Mouse (Mus musculus): ENCODE results near the gene Cyp2t4. TPM values are rescaled to one million over a fixed set of nuclear protein-coding genes. Genes with fewer than 3 reads are reported as not detected.

Gene Cyp2t4
- polyA plus RNA-seq (2016; fragmentation: Nextera tagmentation; extraction: Ambion mirVana), result 0.11 TPM in 1 of 2 replicates, not detected in the other

DNA sequence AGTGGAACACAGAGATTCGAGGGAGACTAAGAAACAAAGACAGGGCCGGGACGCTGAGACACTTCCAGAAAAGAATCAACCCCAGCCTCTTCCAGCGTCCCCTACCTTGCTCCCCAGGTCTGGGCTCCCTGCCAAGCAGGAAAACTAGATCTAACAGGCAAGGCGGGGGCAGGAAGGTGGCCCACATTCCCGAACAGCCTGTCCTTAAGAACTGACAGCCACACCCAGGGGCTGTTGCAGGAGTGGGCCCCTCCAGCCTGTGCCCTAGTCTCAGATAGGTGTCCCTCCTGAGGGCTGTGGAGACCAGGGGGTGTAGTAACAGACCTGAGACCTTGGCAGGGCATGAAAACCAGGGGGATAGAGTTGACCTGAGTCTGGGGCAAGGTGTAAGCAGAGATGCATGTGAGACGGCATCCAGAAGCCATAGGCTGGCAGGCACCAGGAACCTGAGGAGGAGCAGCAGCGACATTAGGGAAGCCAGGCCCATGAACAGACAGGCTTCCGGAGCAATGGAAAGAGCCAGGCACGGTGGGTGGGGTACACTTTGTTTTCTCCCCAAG lies at the start of gene Cyp2t4:
Gene Cyp2t4, plus strand, starts transcription at position 510 of the 560 bp plus-strand sequence.
- WGBS, result 79% methylated on average over 10 of the region's 10 CpGs
- no peak within 1 kb of the TSS for H3K4me3 ChIP-seq

DNA sequence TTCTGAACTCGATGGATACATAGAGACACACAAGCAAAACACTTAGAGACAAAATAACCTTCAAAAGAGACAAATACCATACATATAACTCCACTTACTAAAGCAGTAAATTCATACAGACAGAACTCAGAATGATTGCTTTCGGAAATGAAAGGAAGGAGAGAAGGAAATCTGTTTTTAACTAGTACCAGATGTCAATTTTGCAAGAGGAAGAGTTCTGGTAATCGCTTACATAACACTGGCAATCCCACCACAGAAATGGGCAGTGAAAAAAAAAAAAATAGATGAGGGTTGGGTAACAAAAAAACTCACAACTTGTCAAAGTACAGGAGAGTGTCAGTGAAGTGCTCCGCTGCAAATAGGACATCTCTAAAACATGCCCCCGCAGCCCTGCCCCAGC lies 48.6 kb upstream of the Cyp2t4 start:
- Histone ChIP-seq H3K4me3 (no peak overlapping the region), H3K27ac (no peak overlapping the region), H3K9me3 (no peaks in the 10 kb centered on the region), H3K4me1 (no peaks in the 10 kb centered on the region), H3K36me3 (no peaks in the 10 kb centered on the region), H3K27me3 (ENCODE audit: insufficient read depth, poor library complexity, severe bottlenecking) (no peaks in the 10 kb centered on the region)
- DNase-seq (ENCODE audit: low spot score), result no peak
- WGBS, result 61% methylated on average over 5 of the region's 5 CpGs

More for the DNA sequence above, at the start of gene Cyp2t4:
- Histone ChIP-seq H3K36me3 (peaks cover 17% of the 10 kb centered on the region), H3K27ac (no peak within 1 kb of the TSS), H3K27me3 (ENCODE audit: insufficient read depth, poor library complexity, severe bottlenecking) (no peaks in the 10 kb centered on the region), H3K4me1 (peaks cover 4% of the 10 kb centered on the region; the same call in 1 of the 2 replicates), H3K9me3 (no peaks in the 10 kb centered on the region; the same call in 1 of the 2 replicates)
- no peak for DNase-seq (ENCODE audit: low spot score)

- H3K27me3 ChIP-seq (ENCODE audit: insufficient read depth, poor library complexity, severe bottlenecking), result no peaks in the 10 kb centered on the region
- H3K9me3 ChIP-seq, result no peaks in the 10 kb centered on the region
- H3K4me1 ChIP-seq, result no peaks in the 10 kb centered on the region
- no peak for DNase-seq (ENCODE audit: low spot score)
- no peak overlapping the region for H3K4me3 ChIP-seq
- no peaks in the 10 kb centered on the region for H3K36me3 ChIP-seq
- no peak overlapping the region for H3K27ac ChIP-seq
Observed at GRCm38 (mm10) chr7:27110327-27110726, 43.2 kb upstream of the Cyp2t4 start.

- Histone ChIP-seq H3K4me3 (no peak overlapping the region), H3K4me1 (no peaks in the 10 kb centered on the region), H3K9me3 (no peaks in the 10 kb centered on the region), H3K27me3 (ENCODE audit: insufficient read depth, poor library complexity, severe bottlenecking) (no peaks in the 10 kb centered on the region), H3K36me3 (no peaks in the 10 kb centered on the region), H3K27ac (no peak overlapping the region)
- WGBS, result 82% methylated on average over 1 of the region's 1 CpGs
- DNase-seq (ENCODE audit: low spot score), result no peak
Observed at GRCm38 (mm10) chr7:27111038-27111437, 42.5 kb upstream of the Cyp2t4 start.

DNA sequence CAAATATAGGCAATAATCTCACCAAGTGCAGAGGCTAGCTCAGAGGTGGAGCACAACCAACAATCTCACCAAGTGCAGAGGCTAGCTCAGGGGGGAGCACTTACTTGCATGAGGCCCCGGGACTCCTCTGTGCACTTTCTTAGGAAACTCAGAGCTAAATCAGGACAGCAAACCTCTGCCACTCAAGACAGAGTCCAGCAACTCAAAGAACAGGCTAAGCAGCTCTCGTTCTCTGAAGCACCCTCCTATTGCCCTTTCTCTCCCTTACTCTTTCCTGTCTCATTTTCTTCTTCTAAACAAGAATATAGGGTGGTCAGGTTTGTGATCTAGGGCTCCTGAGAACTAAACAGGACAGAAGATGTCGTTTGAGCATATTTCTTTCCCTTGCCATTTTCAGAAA lies 41.5 kb upstream of the Cyp2t4 start:
- Histone ChIP-seq H3K27me3 (ENCODE audit: insufficient read depth, poor library complexity, severe bottlenecking) (no peaks in the 10 kb centered on the region), H3K27ac (no peak overlapping the region), H3K36me3 (no peaks in the 10 kb centered on the region), H3K4me1 (no peaks in the 10 kb centered on the region), H3K9me3 (no peaks in the 10 kb centered on the region), H3K4me3 (no peak overlapping the region)
- 63% methylated on average over 3 of the region's 3 CpGs for WGBS
- no peak for DNase-seq (ENCODE audit: low spot score)

GRCm38 (mm10) chr7:27118033-27118511 lies 35.4 kb upstream of the Cyp2t4 start:
- Histone ChIP-seq H3K4me3 (no peak overlapping the region), H3K27me3 (ENCODE audit: insufficient read depth, poor library complexity, severe bottlenecking) (no peaks in the 10 kb centered on the region), H3K9me3 (no peaks in the 10 kb centered on the region), H3K27ac (no peak overlapping the region), H3K36me3 (no peaks in the 10 kb centered on the region), H3K4me1 (no peaks in the 10 kb centered on the region)
- no peak for DNase-seq (ENCODE audit: low spot score)
- WGBS, result 68% methylated on average over 4 of the region's 4 CpGs

DNA sequence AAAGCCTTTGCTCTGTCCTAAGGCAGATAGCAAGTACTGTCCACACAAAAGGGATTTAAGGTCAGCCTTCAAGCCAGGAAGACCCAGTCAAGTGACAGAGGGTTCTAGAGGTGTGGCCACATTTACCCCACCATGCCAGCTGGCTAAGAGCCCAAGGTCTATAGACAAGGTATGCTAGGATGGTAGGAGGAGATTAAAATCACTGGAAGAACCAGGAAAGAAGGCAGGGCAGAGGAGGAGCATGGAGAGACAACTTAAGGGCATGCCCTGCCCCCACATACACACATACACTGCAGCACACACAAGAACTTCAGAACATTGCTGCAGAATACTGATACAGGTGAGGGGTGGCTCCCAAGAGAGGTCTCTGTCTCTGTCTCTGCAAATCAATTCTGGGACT lies 33.8 kb upstream of the Cyp2t4 start, which contains the start of gene Cyp2f2:
Gene Cyp2f2, plus strand, starts transcription at position 234 of the 400 bp plus-strand sequence.
- no peaks in the 10 kb centered on the region for H3K9me3 ChIP-seq
- H3K4me1 ChIP-seq, result no peaks in the 10 kb centered on the region
- DNase-seq (ENCODE audit: low spot score), result no peak
- H3K36me3 ChIP-seq, result no peaks in the 10 kb centered on the region
- no peaks in the 10 kb centered on the region for H3K27me3 ChIP-seq (ENCODE audit: insufficient read depth, poor library complexity, severe bottlenecking)
- H3K27ac ChIP-seq, result no peak within 1 kb of the TSS
- H3K4me3 ChIP-seq, result no peak within 1 kb of the TSS

- no peak for DNase-seq (ENCODE audit: low spot score)
- H3K36me3 ChIP-seq, result no peaks in the 10 kb centered on the region
Observed at GRCm38 (mm10) chr7:27124305-27124832, 29.1 kb upstream of the Cyp2t4 start.

GRCm38 (mm10) chr7:27124969-27125368 lies 28.5 kb upstream of the Cyp2t4 start:
- no peaks in the 10 kb centered on the region for H3K27me3 ChIP-seq (ENCODE audit: insufficient read depth, poor library complexity, severe bottlenecking)
- no peak overlapping the region for H3K4me3 ChIP-seq
- H3K4me1 ChIP-seq, result 0 out of 2 replicates have a peak, but pooled peaks cover 6% of the 10 kb centered on the region
- H3K27ac ChIP-seq, result no peak overlapping the region
- WGBS, result 73% methylated on average over 4 of the region's 4 CpGs
- DNase-seq (ENCODE audit: low spot score), result no peak
- H3K36me3 ChIP-seq, result no peaks in the 10 kb centered on the region
- no peaks in the 10 kb centered on the region for H3K9me3 ChIP-seq

More at GRCm38 (mm10) chr7:27124305-27124832, 29.1 kb upstream of the Cyp2t4 start:
- H3K27me3 ChIP-seq (ENCODE audit: insufficient read depth, poor library complexity, severe bottlenecking), result no peaks in the 10 kb centered on the region
- H3K9me3 ChIP-seq, result no peaks in the 10 kb centered on the region
- WGBS, result 62% methylated on average over 5 of the region's 5 CpGs
- 0 out of 2 replicates have a peak, but pooled peaks cover 4% of the 10 kb centered on the region for H3K4me1 ChIP-seq
- no peak overlapping the region for H3K4me3 ChIP-seq
- no peak overlapping the region for H3K27ac ChIP-seq

DNA sequence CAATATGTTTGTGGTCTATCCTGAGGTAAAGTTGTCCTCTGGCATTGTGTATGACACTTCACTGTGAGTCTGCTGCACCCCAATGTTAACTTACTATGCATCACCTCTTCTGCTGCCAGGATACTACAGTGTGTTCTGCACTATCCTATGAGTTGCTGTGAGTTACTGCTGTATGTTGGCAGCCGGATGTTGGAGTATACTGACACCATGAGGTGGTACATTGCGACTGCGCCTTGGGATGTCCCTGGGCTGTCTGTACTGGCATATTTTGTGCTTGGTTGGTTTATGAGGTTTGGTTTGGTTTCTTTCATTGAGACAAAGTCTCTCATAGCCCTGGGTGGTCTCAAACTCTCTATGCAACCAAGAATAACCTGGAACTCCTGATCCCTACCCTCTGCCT lies 25.4 kb upstream of the Cyp2t4 start:
- WGBS, result 45% methylated on average over 3 of the region's 3 CpGs
- 0 out of 2 replicates have a peak, but pooled peaks cover 6% of the 10 kb centered on the region for H3K4me1 ChIP-seq
- H3K36me3 ChIP-seq, result no peaks in the 10 kb centered on the region
- no peak overlapping the region for H3K4me3 ChIP-seq
- H3K9me3 ChIP-seq, result peaks cover 4% of the 10 kb centered on the region; the same call in 1 of the 2 replicates
- peak; percentile 74 for DNase-seq (ENCODE audit: low spot score)
- H3K27me3 ChIP-seq (ENCODE audit: insufficient read depth, poor library complexity, severe bottlenecking), result no peaks in the 10 kb centered on the region
- no peak overlapping the region for H3K27ac ChIP-seq

DNA sequence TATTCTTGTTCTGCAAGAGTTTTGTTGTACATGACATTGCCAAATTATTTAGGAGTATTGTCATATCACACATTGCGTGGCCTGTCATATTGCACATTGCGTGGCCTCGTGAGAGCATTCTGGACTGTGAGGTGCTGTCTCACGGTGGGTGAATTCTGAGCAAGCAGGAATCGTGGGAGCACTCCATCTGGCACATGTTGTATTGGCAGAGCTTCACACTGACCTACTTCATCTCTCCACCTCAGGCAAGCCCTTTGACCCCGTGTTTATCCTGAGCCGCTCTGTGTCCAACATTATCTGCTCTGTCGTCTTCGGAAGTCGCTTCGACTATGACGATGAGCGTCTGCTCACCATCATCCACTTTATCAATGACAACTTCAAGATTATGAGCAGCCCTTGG lies 24.6 kb upstream of the Cyp2t4 start:
- DNase-seq (ENCODE audit: low spot score), result no peak
- no peak overlapping the region for H3K4me3 ChIP-seq
- 56% methylated on average over 13 of the region's 13 CpGs for WGBS
- H3K4me1 ChIP-seq, result 0 out of 2 replicates have a peak, but pooled peaks cover 6% of the 10 kb centered on the region
- no peaks in the 10 kb centered on the region for H3K27me3 ChIP-seq (ENCODE audit: insufficient read depth, poor library complexity, severe bottlenecking)
- peaks cover 4% of the 10 kb centered on the region; the same call in 1 of the 2 replicates for H3K9me3 ChIP-seq
- H3K36me3 ChIP-seq, result no peaks in the 10 kb centered on the region
- no peak overlapping the region for H3K27ac ChIP-seq

GRCm38 (mm10) chr7:27129811-27130210 lies 23.7 kb upstream of the Cyp2t4 start:
- Histone ChIP-seq H3K27me3 (ENCODE audit: insufficient read depth, poor library complexity, severe bottlenecking) (no peaks in the 10 kb centered on the region), H3K4me1 (0 out of 2 replicates have a peak, but pooled peaks cover 6% of the 10 kb centered on the region), H3K9me3 (peaks cover 4% of the 10 kb centered on the region; the same call in 1 of the 2 replicates), H3K36me3 (no peaks in the 10 kb centered on the region), H3K27ac (no peak overlapping the region), H3K4me3 (no peak overlapping the region)
- no peak for DNase-seq (ENCODE audit: low spot score)
- WGBS, result 80% methylated on average over 12 of the region's 12 CpGs

GRCm38 (mm10) chr7:27130521-27131370 lies 22.8 kb upstream of the Cyp2t4 start:
- WGBS, result 81% methylated on average over 22 of the region's 22 CpGs

More at GRCm38 (mm10) chr7:27130521-27131370, 22.8 kb upstream of the Cyp2t4 start:
- Histone ChIP-seq H3K4me1 (0 out of 2 replicates have a peak, but pooled peaks cover 6% of the 10 kb centered on the region), H3K27me3 (ENCODE audit: insufficient read depth, poor library complexity, severe bottlenecking) (no peaks in the 10 kb centered on the region), H3K36me3 (no peaks in the 10 kb centered on the region), H3K9me3 (peaks cover 4% of the 10 kb centered on the region; the same call in 1 of the 2 replicates), H3K4me3 (no peak overlapping the region), H3K27ac (no peak overlapping the region)
- no peak for DNase-seq (ENCODE audit: low spot score)

Data from heart, embryonic 10.5 days (tissue).